Mouse (Mus musculus): ENCODE measurements at regions not wholly inside any gene's neighbourhood (a gene's known extent, or its start where the extent isn't known, plus 50 kb on each side); places are given as distances from the start of the nearest gene placed in this dataset.

GRCm38 (mm10) chr13:80946034-80946433, 62.9 kb downstream of the Arrdc3 start:
- no peak for DNase-seq (ENCODE audit: low spot score)

DNA sequence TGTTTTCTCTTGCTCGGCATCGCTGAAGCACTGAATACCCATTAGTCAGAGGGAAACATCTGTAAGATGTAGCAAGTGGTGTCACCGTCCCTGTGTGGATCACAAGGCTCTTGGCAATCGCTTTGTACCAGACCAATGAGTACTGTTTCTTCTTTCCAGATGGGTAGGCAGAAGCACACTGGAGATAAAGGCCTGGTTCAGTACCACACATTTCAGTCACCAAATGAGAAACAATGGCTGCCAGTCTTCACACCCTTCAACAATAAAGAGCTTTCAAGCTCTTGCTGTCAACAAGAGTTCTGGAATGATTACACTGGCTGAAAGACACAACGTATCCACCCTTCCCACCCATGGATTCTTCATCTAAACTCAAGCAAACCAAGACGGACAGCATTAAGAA, 64.5 kb downstream of the Arrdc3 start:
- DNase-seq (ENCODE audit: low spot score): no peak

GRCm38 (mm10) chr13:80949133-80949697, 66.0 kb downstream of the Arrdc3 start:
- DNase-seq (ENCODE audit: low spot score): no peak

- DNase-seq (ENCODE audit: low spot score): no peak
These were observed 67.1 kb downstream of the Arrdc3 start for GRCm38 (mm10) chr13:80950239-80950638.

DNA sequence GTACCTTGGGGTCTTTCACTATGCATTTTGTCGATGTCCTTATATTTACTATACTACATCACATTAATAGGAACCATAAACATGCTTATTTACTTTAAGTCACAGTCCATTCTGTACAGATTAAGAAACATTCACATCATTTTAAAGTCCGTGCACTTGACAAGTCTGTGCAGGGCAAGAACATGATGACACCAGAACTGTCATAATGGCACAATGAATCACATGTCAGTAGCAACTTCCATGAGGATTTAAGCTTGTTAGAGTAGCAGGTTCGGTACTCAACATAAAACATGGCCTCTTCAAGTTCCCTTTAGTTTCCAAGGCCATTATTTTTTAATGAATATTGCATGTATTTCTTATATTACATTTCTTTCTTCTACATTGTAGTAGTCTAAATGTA, 67.6 kb downstream of the Arrdc3 start:
- no peak for DNase-seq (ENCODE audit: low spot score)

- no peak for DNase-seq (ENCODE audit: low spot score)
These were observed 68.1 kb downstream of the Arrdc3 start for GRCm38 (mm10) chr13:80951327-80951726.

GRCm38 (mm10) chr13:80952851-80953250, 69.7 kb downstream of the Arrdc3 start:
- no peak for DNase-seq (ENCODE audit: low spot score)

DNA sequence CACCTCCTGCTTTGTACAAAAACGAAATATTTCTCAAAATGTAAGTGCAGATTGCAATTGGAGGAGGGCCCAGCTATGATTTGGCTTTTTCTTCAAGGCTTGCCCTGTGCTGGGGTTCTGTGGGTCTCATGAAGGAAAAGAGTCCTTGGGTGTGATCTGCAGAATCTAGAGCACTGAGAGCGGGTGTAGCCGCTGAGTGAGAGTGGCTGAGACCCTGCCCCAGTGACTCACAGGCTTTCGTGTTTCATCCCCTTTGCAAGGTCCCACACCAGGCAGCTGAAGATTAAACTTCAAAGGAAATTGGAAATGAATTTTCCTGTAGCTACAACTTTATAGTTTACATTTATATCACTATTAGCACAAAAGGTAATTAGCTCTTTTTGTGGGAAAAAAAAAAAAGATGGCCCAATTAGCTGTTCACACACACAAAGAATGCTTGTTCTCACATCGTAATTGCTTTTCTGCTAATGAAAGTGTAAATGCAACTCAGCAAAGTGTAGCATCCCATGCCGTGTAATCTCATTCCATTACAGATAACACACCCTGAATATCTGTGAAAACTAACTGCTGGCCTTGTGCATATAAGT, 71.0 kb downstream of the Arrdc3 start:
- DNase-seq (ENCODE audit: low spot score): no peak

DNA sequence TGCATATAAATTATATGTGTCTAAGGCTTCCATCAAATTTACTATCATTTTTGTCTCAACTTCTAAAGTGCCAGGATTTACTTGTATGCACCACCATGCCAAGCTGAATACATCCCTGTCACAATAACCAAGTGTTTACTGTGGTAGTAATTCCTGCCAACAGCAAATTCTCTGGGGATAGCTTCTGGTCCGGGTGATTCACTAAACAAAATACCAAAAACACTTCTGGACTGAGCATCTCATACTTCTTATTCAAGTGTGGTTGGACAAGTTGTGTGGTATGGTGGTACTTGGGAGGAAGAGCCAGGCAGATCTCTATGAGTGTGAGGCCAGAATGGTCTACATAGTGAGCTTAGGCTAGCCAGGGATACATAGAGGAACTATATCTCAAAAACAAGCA, 73.8 kb downstream of the Arrdc3 start:
- no peak for DNase-seq (ENCODE audit: low spot score)

- DNase-seq (ENCODE audit: low spot score): no peak
These were observed 74.4 kb downstream of the Arrdc3 start for GRCm38 (mm10) chr13:80957419-80958139.

DNA sequence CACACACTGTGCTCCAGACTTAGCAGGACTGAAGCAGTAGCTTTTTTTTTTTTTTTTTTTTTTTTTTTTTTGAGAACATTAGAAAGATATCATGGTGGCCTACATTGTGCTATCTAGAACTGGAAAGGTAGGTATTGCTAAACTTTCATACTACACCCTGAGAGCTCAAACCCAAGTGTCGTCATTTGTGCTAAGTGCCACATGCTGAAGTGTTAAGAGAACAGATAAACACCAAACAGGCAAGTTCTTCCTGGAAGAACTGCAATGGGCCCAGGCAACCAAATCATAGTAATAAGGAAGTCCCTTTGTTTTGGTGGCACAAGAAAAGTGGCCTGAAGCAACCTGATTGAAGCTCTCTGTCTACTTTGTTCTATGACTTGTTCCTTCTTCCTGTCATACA, 76.6 kb downstream of the Arrdc3 start:
- DNase-seq (ENCODE audit: low spot score): no peak

GRCm38 (mm10) chr13:80961985-80962617, 78.9 kb downstream of the Arrdc3 start:
- DNase-seq (ENCODE audit: low spot score): no peak

GRCm38 (mm10) chr13:80962789-80963590, 79.8 kb downstream of the Arrdc3 start:
- DNase-seq (ENCODE audit: low spot score): peak; percentile 6

GRCm38 (mm10) chr13:80963591-80963940, 80.4 kb downstream of the Arrdc3 start:
- DNase-seq (ENCODE audit: low spot score): no peak

GRCm38 (mm10) chr13:80971664-80972063, 88.5 kb downstream of the Arrdc3 start:
- DNase-seq (ENCODE audit: low spot score): no peak

DNA sequence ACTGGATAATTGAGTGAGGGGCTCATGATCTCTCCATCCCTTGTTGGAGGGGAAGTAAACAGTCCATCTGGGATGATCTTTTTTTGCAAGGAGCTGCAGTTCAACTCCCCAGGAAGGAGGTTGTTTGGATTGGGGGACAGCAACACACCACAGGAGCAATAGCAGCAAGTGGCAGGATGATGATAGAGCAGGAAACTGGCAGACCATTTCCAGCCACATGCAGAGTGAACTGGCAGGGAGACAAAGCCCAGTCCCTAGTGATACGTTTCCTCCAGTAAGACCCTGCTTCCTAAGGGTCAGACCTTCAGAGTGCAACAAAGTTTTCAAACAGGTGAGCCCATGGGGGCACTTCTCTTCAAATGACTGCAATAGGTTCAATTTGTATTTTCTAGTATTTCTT, 91.2 kb downstream of the Arrdc3 start:
- DNase-seq (ENCODE audit: low spot score): no peak

- no peak for DNase-seq (ENCODE audit: low spot score)
These were observed 94.1 kb downstream of the Arrdc3 start for GRCm38 (mm10) chr13:80977266-80977665.

DNA sequence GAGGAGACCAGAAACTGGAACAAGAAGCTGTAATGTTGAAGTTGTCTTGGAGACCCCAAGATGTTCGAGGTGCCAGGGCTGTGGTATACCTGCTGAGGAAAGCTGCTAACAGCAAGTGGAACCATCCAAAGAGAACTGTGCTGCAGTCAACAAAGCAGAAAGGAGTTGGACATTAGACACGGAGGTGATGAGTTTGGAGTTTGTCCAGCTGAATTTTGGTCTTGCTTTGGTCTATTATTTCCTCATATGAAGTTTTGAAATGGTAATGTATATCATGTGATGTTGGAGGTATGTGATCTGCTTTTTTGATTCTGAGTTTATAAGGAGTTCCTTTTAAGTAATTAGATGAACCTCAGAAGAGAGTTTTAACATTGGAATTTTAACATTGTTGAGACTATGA, 98.0 kb downstream of the Arrdc3 start:
- no peak for DNase-seq (ENCODE audit: low spot score)

- no peak for DNase-seq (ENCODE audit: low spot score)
These were observed 103.5 kb downstream of the Arrdc3 start for GRCm38 (mm10) chr13:80986657-80987056.

DNA sequence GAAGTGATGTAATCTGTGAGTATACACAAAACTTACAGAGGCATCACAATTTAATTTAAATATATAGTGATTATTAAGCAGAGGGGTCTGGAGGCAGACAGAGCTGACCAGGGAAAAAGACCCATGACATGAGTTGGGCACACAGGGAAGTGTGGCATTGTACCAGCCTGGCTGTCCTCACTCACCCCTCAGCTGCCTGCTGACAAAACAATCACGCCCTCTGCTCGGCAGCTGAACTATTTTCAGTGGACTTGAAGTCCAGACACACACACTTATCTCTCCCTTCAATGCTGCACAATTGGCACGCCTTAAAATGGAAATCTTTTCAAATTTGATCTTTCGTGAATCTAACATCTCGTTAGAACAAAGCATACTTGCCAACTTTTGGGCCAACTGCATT, 106.6 kb downstream of the Arrdc3 start:
- DNase-seq (ENCODE audit: low spot score): no peak

DNA sequence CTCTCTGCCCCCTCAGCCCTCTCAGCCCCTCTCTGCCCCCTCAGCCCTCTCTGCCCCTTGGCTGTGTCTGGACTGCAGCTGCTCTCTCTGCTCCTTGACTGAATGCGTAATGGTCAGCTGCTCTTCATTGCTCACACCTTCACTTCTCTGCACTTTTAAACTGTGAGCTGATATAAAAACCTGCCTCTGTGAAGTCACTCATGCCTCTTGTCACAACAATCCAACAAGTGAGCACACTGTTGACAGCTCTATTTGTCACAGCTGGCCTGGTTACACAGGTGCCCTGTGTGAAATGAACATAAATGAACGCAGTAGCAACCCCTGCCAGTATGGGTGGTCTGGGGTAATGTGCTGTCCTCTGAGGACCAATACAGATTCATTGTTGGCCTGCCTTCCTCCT, 109.2 kb downstream of the Arrdc3 start:
- no peak for DNase-seq (ENCODE audit: low spot score)

Data from T-cell, adult 2 months (primary cell).